Mouse (Mus musculus): ENCODE results near the gene Tut7. TPM values are rescaled to one million over a fixed set of nuclear protein-coding genes. Genes with fewer than 3 reads are reported as not detected.
"Not testable (repeated sequence)": the region's sequence is repeated elsewhere in the genome, so short reads cannot be mapped to it uniquely, and the experiment has no call there.

Tut7 gene
- polyA plus RNA-seq, 1 experiment from 2014 or later, result 39.0 TPM

DNA sequence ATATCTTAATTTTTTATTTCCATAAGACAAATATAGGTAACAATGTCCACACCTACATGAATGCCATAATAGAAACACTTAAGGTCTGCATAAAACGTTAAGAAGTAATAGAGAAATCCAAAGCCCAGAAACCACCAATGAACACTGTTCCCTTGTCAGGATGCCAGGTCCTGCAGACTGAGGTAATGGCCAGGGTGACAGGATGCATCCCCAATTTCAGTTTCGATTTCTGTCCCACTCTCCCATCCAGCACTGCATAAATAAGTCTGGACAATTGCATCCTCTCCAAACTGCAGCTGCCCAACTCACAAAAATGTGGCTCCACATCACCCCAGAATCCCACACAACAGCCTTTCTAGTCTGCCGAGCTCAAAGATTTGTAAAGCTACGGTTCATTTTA, 2.8 kb downstream of the Tut7 start:
- H3K36me3 ChIP-seq (replicated peaks), result peaks cover 48% of the 10 kb centered on the region
- no peak overlapping the region for H3K27ac ChIP-seq
- DNase-seq (ENCODE audit: extremely low spot score, low spot score), result no peak
- H3K27me3 ChIP-seq (ENCODE audit: poor library complexity, severe bottlenecking), result no peaks in the 10 kb centered on the region
- H3K4me3 ChIP-seq, result peak overlapping the region; percentile 5; the same call in 1 of the 2 replicates
- H3K4me1 ChIP-seq, result peaks cover 25% of the 10 kb centered on the region
- no peaks in the 10 kb centered on the region for H3K9me3 ChIP-seq
- 85% methylated on average over 4 of the region's 4 CpGs for WGBS

DNA sequence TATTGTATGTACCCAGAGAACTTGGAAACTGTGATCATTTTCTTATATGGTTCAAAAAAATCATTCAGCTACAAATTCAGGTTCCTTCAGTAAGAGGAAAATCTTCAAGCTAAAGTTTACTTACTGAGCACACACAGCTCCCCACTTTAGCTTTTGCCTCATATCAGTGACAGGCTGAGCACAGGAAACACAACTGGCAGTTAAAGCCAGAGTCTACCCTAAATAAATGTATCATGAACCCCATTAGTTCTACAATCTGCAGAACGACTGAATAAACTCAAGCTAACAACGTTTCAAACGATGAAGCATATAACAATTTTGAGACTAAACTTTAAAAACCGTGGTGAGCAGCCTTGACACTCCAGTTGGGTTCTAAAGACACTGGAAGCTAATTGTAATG, 5.6 kb downstream of the Tut7 start:
- Histone ChIP-seq H3K36me3 (replicated peaks) (peaks cover 71% of the 10 kb centered on the region), H3K27ac (no peak overlapping the region), H3K4me1 (peaks cover 25% of the 10 kb centered on the region), H3K27me3 (ENCODE audit: poor library complexity, severe bottlenecking) (no peaks in the 10 kb centered on the region), H3K9me3 (no peaks in the 10 kb centered on the region), H3K4me3 (no peak overlapping the region)
- no peak for DNase-seq (ENCODE audit: extremely low spot score, low spot score)
- WGBS, result 92% methylated on average over 4 of the region's 4 CpGs

DNA sequence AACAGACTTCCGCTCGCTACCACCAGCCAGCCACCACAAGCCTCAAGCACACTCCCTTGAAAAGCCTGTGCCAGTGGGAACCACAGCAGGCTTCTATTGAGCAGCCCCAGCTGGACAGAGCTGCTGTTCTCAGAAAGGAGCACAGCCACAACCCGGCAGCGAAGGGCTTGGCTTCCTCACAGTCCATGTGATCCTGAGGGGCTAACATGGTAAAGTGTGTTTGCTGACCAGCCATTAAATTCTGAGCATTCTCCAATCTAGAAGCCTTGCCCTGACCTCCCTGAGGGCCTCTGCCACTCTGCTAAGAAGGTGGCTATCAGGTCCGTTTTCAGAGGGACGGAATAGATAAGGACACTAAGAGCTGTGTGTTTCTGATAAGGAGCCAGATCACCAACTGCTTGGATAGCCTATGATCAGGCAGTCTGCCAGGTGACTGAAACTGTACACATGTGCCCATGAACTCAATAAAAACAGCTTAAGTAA, 8.8 kb downstream of the Tut7 start:
- no peaks in the 10 kb centered on the region for H3K27me3 ChIP-seq (ENCODE audit: poor library complexity, severe bottlenecking)
- 78% methylated on average over 6 of the region's 6 CpGs for WGBS
- H3K9me3 ChIP-seq, result no peaks in the 10 kb centered on the region
- H3K27ac ChIP-seq, result no peak overlapping the region
- no peak for DNase-seq (ENCODE audit: extremely low spot score, low spot score)
- H3K4me1 ChIP-seq, result no peaks in the 10 kb centered on the region
- H3K36me3 ChIP-seq (replicated peaks), result peaks cover 87% of the 10 kb centered on the region
- no peak overlapping the region for H3K4me3 ChIP-seq

DNA sequence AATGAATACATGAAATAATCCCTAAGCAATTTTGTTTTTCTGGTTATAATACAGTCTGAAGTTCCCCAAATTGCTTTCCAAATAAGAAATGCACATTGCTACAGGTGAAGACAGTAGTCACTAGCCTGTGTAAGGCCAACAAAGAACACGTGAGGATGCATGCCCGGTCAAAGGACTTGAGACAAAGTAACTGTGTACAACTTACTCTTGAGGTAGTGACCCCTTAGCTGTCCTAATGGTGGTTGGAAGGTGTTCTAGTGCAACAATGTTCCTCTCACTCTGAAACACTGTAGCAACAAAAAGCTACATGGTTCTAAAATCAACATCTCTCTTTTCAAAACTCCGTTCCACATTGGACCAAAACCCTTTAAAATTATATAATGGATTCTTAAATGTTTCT, 11.4 kb downstream of the Tut7 start:
- Histone ChIP-seq H3K27ac (no peak overlapping the region), H3K36me3 (replicated peaks) (peaks cover 96% of the 10 kb centered on the region), H3K4me3 (no peak overlapping the region), H3K9me3 (no peaks in the 10 kb centered on the region), H3K4me1 (no peaks in the 10 kb centered on the region), H3K27me3 (ENCODE audit: poor library complexity, severe bottlenecking) (no peaks in the 10 kb centered on the region)
- 94% methylated on average over 3 of the region's 3 CpGs for WGBS
- DNase-seq (ENCODE audit: extremely low spot score, low spot score), result no peak

DNA sequence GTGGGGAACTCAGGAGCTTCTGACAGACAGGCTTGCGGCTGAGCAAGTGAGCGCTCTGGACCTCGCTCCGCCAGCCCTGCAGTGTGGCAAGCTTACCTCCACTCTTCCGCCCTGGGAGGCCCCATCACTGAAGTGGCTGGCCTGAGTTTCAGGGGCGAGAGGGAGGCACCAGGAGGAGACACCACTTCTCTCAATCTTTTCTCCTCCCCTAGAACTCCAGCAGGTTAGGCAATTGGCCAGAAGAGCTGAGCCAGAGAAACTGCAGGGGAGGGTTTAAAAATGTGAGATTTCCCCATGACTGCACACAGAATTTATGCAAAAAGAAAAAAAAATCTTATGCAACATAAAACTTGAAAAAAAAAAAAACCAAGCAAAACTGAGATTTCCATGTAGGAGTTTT, 21.9 kb downstream of the Tut7 start:
- no peak for DNase-seq (ENCODE audit: extremely low spot score, low spot score)
- H3K36me3 ChIP-seq (replicated peaks), result peaks cover 100% of the 10 kb centered on the region
- H3K4me3 ChIP-seq, result no peak overlapping the region
- 93% methylated on average over 6 of the region's 6 CpGs for WGBS
- no peak overlapping the region for H3K27ac ChIP-seq
- no peaks in the 10 kb centered on the region for H3K9me3 ChIP-seq
- no peaks in the 10 kb centered on the region for H3K4me1 ChIP-seq
- H3K27me3 ChIP-seq (ENCODE audit: poor library complexity, severe bottlenecking), result no peaks in the 10 kb centered on the region

DNA sequence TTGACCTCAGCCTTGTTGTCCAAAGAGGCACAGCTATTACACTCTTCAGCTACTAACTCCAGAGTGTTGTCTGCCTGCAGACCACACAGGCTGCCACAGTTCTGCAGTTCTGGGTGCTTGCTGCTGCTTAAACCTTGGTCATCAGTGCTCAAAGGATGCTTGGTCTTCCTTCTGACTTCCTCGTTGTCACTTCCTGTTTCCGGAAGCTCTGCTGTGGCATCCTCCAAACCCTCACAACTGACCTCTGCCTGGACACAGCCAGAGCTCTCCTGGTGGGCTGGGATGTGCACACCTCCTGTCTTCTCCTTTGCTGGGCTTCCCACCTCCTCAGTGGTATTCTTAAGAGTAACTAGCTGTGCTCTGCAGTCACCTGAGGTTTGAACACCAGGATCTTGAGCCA, 22.9 kb downstream of the Tut7 start:
- peaks cover 100% of the 10 kb centered on the region for H3K36me3 ChIP-seq (replicated peaks)
- no peak overlapping the region for H3K4me3 ChIP-seq
- H3K27ac ChIP-seq, result no peak overlapping the region
- DNase-seq (ENCODE audit: extremely low spot score, low spot score), result no peak
- no peaks in the 10 kb centered on the region for H3K27me3 ChIP-seq (ENCODE audit: poor library complexity, severe bottlenecking)
- 91% methylated on average over 2 of the region's 2 CpGs for WGBS
- no peaks in the 10 kb centered on the region for H3K4me1 ChIP-seq
- H3K9me3 ChIP-seq, result no peaks in the 10 kb centered on the region

DNA sequence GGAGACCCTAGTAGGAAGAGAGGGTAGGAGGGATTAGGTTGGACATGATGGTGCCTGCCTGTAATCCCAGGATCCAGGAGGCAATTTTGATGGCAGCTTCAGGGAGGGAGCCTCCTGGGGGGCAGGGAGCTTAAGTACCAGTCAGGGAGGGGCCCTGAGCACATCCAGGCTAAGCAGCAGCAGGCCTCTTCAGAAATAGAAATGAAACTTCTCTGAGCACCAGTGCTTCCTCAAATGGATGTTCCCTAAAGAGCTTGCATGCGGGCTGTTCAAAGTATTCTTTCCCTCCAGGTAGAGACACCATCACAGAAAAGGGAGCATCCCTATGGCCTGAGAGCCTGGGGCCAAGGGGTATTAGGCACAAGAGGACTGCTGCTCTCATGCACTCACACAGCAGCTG, 24.6 kb downstream of the Tut7 start:
- H3K27me3 ChIP-seq (ENCODE audit: poor library complexity, severe bottlenecking), result no peaks in the 10 kb centered on the region
- no peaks in the 10 kb centered on the region for H3K4me1 ChIP-seq
- no peak for DNase-seq (ENCODE audit: extremely low spot score, low spot score)
- no peak overlapping the region for H3K4me3 ChIP-seq
- 90% methylated on average over 1 of the region's 1 CpGs for WGBS
- H3K27ac ChIP-seq, result no peak overlapping the region
- H3K36me3 ChIP-seq (replicated peaks), result peaks cover 100% of the 10 kb centered on the region
- H3K9me3 ChIP-seq, result no peaks in the 10 kb centered on the region

DNA sequence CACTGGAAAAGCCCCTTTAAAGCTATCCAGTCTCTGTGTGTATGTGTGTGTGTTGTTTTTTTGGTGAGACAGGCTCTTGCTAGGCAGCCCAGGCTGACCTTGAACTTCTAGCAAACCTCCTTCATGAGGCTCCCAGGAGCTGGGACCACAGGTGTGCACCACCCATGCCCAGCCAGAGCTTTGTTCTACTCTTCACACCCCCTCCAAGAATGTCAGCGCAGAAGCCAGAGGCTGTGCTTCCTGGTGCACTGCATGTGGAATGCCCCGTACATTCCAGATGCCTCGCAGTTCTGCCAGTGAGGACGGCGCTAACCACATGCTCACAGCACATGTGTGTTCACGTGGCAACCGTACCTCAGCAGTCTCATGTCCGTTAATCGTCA, 26.5 kb downstream of the Tut7 start:
- 97% methylated on average over 9 of the region's 9 CpGs for WGBS
- H3K9me3 ChIP-seq, result no peaks in the 10 kb centered on the region
- H3K36me3 ChIP-seq (replicated peaks), result peaks cover 100% of the 10 kb centered on the region
- no peak overlapping the region for H3K4me3 ChIP-seq
- no peak overlapping the region for H3K27ac ChIP-seq
- H3K4me1 ChIP-seq, result no peaks in the 10 kb centered on the region
- no peaks in the 10 kb centered on the region for H3K27me3 ChIP-seq (ENCODE audit: poor library complexity, severe bottlenecking)
- DNase-seq (ENCODE audit: extremely low spot score, low spot score), result no peak

DNA sequence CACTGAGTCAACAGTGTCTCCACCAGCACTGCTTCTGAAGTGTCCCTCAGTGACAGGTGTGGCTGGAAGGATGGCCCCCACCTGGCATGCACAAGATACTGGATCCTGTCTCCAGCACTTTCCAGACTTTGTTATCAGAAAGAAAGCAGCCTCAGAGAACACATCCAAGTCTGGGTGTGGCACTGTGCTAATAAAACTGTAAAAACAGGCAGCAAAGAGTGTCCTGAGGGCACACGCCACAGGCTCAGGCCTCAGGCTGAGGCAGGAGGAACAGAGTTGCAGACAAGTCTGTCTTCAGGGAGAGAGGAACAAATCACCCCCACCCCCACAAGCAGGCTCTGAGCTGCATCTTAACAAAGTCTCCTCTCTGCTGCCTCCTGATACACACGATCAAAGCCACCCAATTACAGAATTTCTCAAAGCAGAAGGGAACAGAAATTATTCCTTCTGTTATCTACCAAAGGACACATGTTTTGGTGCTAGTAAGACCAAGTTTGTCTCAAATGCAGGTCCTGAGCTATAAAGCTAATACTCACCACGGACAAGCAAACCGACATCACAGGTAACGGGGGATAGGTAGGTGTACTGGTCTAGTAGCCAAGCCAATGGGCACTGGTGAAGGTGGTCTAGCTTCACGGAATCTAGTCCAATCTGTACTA, 27.0 kb downstream of the Tut7 start:
- DNase-seq (ENCODE audit: extremely low spot score, low spot score), result no peak
- WGBS, result 93% methylated on average over 6 of the region's 6 CpGs
- H3K36me3 ChIP-seq (replicated peaks), result peaks cover 100% of the 10 kb centered on the region

DNA sequence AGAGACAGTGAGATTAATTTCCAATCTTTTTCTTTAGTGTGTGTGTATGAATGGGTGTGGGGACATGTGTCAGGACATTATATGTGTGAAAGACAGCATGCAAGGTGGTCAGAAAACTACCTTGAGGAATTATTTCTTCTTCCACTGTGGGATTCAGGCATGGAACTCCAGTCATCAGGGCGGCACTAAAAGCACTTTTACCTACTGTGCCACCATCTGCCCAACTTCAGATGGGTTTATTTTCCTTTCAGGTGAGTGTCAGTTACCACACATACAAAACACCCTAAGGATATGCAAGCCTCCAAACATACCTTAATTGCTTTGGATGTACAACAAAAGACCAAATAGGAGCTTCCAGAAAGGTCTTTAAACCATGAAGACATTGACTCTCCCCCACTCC, 28.2 kb downstream of the Tut7 start:
- no peaks in the 10 kb centered on the region for H3K4me1 ChIP-seq
- H3K27me3 ChIP-seq (ENCODE audit: poor library complexity, severe bottlenecking), result no peaks in the 10 kb centered on the region
- WGBS, result 88% methylated on average over 1 of the region's 1 CpGs
- H3K4me3 ChIP-seq, result no peak overlapping the region
- no peak overlapping the region for H3K27ac ChIP-seq
- H3K9me3 ChIP-seq, result no peaks in the 10 kb centered on the region
- no peak for DNase-seq (ENCODE audit: extremely low spot score, low spot score)
- peaks cover 100% of the 10 kb centered on the region for H3K36me3 ChIP-seq (replicated peaks)

More for the DNA sequence above, 27.0 kb downstream of the Tut7 start:
- no peak overlapping the region for H3K27ac ChIP-seq
- H3K27me3 ChIP-seq (ENCODE audit: poor library complexity, severe bottlenecking), result no peaks in the 10 kb centered on the region
- H3K9me3 ChIP-seq, result no peaks in the 10 kb centered on the region
- no peaks in the 10 kb centered on the region for H3K4me1 ChIP-seq
- H3K4me3 ChIP-seq, result no peak overlapping the region

DNA sequence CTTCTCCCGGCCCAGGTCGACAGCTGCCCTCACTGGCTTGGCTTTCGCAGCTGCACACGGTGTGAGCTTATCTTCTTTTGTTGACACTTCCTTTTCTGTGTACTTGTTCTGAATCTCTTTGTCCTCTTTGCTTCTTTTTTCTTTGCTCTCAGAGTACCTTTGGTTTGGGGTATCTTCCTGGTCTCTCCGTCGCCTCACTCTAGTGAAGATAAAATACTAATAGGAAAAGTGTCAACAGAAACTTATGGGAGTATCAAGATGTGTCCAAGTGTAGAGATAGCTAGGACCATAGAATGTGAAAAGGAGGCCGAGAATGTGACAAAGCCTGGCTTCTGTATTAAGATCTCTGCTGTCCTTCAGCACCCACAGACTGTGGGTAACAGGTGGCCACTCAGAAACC, 40.8 kb downstream of the Tut7 start, which contains the start of gene Gm49354:
Gm49354 (minus strand) TSS at position 101 of the 400 bp plus-strand sequence.
- 96% methylated on average over 7 of the region's 7 CpGs for WGBS
- peaks cover 99% of the 10 kb centered on the region for H3K36me3 ChIP-seq (replicated peaks)
- no peak for DNase-seq (ENCODE audit: extremely low spot score, low spot score)

DNA sequence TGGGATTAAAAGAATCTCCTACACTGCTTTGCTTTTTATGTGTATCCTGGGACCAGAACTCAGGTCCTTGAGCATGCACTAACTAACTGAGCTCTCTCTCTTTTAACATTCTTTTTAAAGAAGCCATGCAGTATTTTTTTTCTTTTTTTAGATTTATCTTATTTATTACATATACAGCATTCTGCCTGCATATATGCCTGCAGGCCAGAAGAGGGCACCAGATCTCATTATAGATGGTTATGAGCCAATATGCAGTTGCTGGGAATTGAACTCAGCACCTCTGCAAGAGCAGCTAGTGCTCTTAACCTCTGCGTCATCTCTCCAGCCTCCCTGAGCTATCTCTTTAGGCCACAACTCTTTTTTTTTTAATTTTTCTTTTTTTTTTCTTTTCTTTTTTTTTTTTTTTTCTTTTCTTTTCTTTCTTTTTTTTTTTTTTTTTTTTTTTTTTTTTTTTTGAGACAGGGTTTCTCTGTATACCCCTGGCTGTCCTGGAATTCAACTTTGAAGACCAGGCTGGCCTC, 43.1 kb downstream of the Tut7 start:
- not testable (repeated sequence) for H3K4me3 ChIP-seq
- WGBS, result 90% methylated on average over 1 of the region's 1 CpGs

More for the DNA sequence above, 40.8 kb downstream of the Tut7 start, which contains the start of gene Gm49354:
- H3K4me3 ChIP-seq, result no peak within 1 kb of the TSS
- no peak within 1 kb of the TSS for H3K27ac ChIP-seq
- no peaks in the 10 kb centered on the region for H3K4me1 ChIP-seq
- H3K9me3 ChIP-seq, result no peaks in the 10 kb centered on the region
- H3K27me3 ChIP-seq (ENCODE audit: poor library complexity, severe bottlenecking), result no peaks in the 10 kb centered on the region

DNA sequence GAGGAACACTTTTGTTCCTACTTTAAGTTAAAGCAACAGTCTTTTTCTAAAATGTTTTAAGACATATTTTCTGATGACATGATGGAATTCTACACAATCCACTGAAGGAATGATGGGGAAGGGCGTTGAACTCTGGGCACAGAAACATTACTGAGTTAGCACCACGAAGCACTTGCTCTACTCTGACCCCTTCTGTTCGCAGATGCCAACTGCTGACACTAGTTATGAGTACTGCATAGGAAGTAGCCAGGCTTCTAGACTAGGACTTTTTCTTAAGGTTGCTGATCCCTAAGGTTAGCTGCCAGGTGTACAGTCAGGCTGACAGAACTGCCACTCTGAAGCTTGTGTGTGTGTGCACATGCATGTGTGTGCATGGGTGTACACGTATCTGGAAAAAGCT, 43.7 kb downstream of the Tut7 start:
- Histone ChIP-seq H3K4me3 (no peak overlapping the region), H3K9me3 (no peaks in the 10 kb centered on the region), H3K36me3 (replicated peaks) (peaks cover 96% of the 10 kb centered on the region), H3K27ac (no peak overlapping the region), H3K4me1 (no peaks in the 10 kb centered on the region), H3K27me3 (ENCODE audit: poor library complexity, severe bottlenecking) (no peaks in the 10 kb centered on the region)
- WGBS, result 88% methylated on average over 4 of the region's 4 CpGs
- no peak for DNase-seq (ENCODE audit: extremely low spot score, low spot score)

More for the DNA sequence above, 43.1 kb downstream of the Tut7 start:
- H3K4me1 ChIP-seq; H3K9me3 ChIP-seq; DNase-seq (ENCODE audit: extremely low spot score, low spot score); H3K27me3 ChIP-seq (ENCODE audit: poor library complexity, severe bottlenecking); H3K27ac ChIP-seq: not testable (repeated sequence)
- peaks cover 99% of the 10 kb centered on the region for H3K36me3 ChIP-seq (replicated peaks)

All from forebrain, embryonic 10.5 days (tissue).